Mouse (Mus musculus) right cerebral cortex, adult 2 months (tissue): Measurements from ENCODE around the gene Srebf2.
"Not testable (repeated sequence)": the region's sequence is repeated elsewhere in the genome, so short reads cannot be mapped to it uniquely, and the experiment has no call there.

ENCODE experiments used
- DNase-seq, 2 experiments: peaks; one replicate each; pipeline ENCODE4 v3.0.0; 2021 to 2022; ENCODE audit warnings: low spot score in 2 of 2

The Srebf2 gene

DNA sequence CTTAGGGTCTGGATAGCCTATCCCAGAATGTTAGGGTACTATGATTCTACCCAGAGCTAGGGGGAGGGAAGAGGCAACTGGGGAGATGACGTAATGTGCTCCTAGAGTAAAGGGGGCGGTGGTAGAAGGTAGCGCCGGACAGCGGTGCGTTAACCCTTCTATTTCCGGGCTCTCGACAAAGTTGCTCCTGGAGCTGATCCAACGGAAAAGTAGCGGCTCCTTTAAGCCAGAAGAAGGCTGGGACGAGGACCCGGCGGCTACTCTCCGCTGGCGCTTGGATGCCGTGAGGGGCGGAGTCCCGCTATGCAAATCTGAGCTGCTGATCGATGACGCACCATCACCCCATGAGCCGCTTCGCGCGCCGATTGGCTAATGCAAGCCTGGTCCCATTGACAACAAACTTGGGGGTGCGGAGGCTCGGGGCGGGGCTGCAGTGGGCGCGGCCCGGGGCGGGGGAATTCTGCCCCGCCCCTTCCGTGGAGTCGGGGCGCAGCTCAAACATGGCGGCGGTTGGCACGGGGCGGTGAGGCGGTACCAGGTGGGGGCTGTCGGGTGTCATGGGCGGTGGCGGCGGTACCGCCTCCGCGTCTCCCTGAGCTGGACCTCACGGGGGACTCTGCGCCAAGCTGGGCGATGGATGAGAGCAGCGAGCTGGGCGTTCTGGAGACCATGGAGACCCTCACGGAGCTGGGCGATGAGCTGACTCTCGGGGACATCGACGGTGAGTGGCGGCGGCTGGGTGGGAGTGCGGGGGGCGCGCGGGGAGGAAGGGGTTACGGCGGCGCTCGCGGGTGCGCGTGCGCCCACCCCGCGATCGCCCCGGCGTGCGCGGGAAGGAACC, at the start of gene Srebf2:
Gene Srebf2 (plus strand): TSS at position 412 of the 841 bp plus-strand sequence.
- DNase-seq: peak; percentile 99

DNA sequence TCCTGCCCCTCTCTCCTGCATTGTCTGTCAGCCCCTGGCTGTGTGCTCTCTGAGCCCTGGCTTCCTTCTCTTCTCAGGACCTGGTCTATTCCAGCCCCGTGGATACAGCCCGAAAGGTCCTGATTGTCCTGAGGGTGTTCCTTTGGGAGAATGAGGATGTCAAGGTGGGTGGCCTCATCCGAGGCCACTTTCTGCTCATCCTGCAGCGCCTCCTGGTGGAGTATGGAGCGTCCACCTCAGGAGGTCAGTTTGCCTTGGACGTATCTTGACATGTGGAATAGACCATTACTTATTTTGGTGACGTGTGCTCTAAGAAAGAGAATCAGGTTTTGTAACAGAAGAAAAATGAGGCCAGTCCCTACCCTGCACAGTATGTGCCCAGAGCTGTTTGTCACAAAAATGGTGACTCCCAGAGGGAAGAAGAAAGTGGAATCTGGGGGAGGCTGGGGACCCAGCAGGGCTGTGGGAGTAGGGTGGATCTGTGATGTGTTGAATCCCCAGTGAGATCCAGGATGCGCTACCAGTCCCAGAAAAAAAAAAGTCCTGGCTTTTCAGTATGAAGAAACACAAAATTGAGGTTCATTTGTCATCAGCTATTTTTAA, 39.9 kb upstream of the Srebf2 start:
- DNase-seq: peak; percentile 50 to 63

DNA sequence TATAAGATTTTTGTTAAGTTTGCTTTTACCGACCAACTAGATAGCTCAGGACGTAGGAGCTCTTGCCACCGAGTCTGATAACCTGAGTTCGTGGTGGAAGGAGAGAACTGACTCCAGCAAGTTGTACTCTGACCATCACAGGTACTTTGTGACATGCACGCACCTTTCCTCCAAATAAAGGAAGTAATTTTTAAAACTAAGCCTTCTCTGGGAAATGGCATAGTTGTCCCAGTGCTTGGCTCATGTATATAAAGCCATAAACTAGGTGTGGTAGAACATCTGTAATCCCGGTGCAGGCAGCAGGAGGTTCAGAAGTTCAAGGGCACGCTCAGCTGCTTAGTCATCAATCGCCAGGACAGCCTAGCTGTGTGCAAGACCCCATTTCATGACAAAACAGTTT, 26.4 kb upstream of the Srebf2 start:
- DNase-seq: no peak

DNA sequence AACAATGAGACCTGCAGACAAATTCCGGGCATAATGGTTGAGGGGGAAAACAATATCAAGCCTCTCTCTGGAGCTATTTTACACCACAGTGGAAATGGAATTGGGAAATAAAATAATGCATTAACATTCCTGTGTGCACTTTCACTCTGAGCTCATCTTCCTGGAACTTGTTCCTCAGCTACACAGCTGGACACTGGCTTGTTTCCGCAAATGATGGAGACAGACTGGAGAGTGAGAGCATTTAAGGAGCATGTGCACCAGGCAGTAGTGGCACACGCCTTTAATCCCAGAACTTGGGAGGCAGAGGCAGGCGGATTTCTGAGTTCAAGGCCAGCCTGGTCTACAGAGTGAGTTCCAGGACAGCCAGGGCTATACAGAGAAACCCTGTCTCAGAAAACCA, 20.3 kb upstream of the Srebf2 start:
- not testable (repeated sequence) for DNase-seq

DNA sequence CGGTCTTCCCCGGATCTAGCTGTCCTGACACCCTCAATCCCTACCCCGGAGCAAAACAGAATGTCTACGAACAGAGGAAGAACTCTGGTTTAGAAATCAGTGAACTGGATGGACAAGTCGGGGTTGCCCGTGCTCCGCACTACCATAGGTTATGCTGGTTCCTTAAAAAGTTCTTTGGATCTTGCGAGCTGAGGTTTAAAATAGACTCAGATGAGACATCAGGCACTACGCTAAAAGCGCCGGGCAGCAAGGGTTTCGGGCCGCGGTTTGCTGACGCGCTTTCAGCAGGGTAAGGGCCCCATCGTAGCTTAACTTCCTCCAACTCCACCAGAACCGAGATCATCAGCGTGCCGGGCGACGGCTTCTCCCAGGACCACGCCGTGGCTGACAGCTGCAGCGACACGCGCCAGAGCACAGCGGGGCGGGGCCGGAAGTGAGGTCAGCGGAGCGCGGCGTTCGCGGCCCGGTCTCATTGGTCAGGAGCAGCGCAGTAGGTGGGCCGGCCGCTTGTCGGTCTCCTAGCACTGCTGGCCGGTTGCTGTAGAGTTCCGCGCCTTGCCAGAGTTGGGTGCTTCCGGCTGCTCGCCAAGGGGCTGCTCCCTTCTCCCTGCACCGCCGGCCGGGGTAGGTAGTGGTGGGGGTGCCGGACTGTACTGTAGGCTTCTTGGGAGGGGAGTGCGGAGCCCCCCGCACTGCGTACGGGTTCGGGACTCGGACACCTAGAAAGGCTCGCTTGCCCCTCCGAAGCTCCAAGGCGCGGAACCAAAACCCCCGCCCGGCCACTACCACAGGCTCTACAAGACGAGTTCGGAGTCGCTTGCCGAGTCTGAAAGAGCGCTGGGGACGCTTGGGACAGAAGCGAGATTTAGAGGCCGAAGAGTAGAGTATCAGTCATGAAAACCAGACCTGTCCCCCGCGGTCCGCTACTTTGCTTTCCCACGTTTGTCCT, 19.3 kb upstream of the Srebf2 start, which contains the start of gene Ccdc134:
Gene Ccdc134 (plus strand): TSS at position 497 of the 949 bp plus-strand sequence.
- DNase-seq: peak; percentile 96 to 98

DNA sequence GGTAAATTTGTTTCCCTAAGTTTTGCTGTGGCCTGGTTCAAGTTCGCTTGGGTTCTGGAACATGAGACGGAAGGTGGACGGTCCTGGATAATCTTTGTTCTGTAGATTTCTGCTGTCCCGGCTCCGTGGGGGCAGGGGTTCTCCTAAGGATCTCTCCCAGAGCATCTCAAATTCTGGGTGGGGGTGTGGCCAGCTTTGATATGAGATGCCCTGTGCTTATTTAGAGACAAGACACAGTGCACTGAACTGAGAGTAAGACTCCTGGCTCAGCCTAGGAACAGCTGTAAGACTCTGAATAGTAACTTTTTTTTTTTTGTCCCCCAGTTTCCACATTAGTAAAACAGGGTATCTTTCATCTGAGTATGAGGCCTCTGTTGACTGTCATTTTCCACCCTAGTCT, 18.6 kb upstream of the Srebf2 start:
- DNase-seq: no peak

DNA sequence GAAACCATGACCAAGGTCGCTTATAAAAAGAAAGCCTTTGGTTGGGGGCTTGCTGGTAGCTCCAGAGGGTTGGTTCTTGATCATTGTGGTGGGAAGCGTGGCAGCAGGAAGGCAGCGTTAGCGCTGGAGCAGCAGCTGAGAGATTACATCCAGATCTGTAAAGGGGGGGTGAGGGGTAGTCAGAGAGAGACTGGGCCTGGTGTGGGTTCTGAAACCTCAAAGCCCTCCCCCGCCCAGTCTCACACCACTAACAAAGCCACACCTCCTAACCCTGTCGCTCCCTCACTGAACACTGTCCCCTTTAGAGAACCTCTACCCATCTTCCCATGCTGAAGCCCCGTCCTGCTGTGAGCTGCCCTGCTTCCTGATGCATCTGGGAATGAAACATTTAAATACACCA, 16.4 kb upstream of the Srebf2 start:
- no peak for DNase-seq

DNA sequence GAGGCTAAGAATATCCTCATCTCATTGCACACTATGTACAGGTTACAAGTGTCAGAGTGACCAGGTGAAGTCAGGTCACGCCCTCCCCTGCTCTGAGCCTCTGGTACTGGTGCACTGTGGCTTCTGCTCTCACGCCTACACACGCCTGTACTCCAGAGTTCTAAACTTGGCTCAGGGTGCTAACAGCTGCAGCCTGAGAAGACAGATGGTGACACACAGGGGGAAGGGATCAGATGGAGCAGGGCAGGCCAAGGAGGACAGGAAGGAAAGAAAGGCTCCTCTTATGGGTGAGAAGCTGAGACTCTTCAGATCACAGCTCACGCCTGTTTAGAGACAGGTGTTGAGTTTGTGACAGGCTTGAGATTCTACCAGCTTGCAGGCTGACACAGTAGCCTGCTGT, 11.6 kb upstream of the Srebf2 start:
- peak in 1 of 2 experiments; percentile 41 for DNase-seq

DNA sequence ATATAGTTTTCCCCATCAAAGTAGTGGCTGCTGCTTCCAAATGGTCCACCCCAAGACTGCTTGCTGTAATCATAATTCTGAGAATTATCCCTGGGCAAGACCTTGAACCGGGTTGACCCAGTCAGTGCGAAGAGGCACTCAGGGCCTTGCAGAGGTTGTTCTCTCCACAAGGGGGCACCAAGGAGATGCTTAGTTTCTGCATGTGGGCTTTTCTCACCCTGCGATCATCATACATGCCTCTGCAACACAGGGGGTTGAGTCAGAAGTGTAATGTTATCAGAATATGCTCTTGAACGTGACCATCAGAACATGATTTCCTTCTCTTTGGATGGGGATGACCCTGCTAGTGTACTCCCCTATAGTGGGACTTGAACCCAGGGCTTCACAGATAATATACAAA, 8.4 kb upstream of the Srebf2 start:
- peak; percentile 67 to 75 for DNase-seq

DNA sequence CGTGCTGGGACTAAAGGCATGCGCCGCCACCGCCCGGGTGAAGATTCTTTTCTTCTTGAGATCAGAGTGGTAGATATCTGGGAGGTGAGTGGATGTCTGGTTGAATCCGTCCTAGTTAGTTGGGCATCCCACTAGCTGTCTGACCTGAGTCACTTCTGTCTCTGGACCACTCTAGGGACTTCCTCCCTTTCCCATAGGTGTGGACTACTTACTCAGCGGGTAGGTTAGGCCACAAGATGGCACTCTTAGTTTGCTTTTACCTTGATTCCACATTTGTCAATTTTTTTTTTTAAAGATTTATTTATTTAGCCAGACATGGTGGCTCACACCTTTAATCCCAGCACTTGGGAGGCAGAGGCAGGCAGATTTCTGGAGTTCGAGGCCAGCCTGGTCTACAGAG, 7.8 kb upstream of the Srebf2 start:
- no peak for DNase-seq

DNA sequence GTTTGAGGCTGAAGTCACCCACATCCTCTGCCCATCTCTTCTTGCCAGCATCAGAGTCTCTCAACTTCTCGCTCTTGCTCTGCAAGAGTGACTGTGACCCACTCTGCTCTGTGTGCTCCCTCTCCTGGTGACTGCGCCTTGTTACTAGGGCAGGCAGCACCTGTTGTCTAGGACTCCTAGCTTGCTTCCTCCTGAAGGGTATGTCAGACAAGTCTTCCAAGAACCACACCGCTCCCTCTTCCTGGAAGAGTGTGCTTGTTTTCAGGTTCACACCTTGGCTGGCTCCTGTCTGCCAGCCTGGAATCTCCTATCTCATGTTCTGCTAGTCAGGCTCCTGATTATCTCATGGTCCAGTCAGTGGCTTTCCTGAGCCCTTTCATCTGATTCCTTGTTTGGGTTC, 6.6 kb upstream of the Srebf2 start:
- no peak for DNase-seq

DNA sequence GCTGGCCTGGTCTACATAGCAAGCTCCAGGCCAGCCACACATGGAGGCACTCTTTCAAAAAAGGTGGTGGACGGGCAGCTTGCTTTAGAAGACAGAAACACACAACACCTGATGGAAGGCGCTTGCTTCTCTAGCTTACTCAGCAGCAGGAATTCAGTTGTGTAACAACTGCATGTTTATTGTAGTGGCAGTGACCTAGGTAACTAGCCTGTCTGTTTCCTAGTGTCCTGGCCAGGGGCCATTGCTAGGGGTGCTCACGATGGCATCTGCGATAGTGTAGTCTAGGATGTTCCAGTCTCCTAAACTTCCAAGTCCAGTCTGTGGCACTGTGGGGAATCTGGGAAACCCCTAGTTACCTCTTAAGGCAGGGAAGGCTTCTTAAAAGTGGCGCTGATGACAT, 2.8 kb upstream of the Srebf2 start:
- no peak for DNase-seq

DNA sequence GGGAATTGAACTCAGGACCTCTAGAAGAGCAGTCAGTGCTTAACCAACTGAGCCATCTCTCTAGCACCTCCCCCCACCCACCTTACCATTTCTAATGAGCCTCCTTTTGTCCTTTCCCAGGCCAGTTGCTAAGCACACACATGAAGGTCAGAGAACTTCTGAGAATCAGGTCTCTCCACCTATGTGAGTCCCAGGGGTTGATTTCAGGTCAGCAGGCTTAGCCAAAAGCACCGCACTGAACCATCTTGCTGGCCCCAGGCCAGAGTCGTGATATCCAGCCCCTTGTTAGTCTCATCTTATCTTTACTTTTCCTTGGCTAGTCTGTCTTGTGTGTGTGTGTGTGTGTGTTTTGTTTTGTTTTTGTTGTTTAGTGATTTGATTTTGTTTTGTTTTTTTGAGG, 1.6 kb upstream of the Srebf2 start:
- DNase-seq: no peak

DNA sequence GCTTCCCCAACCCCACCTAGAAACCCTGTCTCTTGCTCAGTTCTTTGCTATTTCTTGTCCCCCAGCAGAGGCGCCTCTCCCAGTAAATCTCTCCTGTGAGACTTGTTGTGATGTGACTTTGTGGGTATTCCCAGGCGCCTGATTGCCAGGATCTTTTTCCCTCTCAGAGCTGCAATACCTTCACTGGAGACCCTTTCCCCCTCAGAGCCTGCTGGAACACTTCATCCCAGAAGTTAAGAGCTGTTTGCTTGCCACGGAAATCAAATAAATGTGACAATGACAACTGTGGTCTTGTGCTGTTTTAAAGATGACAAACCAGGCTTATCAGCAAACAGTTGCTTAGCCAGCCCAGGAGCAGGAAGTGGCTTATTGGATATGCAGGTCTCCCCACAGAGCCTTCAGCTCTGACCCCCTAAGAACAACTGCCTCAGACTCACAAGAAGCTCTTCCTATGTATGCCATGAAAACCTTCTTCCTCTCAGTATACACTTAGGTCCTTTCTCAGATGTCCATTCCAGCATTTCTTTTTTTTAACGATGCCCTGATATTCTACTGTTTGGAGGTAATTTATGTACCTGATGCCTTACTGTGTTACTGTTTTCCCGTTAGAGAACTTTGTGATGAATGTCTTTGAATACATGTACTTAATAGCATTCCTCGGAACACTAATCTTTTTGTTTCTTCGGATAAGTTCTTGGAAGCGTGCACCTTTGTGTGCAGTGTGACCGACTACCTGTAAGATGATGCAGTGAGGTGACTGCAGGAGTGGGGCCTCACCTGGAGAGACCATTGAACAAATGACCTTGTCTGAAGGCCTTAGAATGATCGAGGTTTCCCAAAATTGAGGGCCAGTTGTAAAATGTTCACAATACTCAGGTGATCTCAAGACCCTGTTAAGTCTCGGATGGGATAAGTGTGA, 871 bp upstream of the Srebf2 start:
- no peak for DNase-seq

DNA sequence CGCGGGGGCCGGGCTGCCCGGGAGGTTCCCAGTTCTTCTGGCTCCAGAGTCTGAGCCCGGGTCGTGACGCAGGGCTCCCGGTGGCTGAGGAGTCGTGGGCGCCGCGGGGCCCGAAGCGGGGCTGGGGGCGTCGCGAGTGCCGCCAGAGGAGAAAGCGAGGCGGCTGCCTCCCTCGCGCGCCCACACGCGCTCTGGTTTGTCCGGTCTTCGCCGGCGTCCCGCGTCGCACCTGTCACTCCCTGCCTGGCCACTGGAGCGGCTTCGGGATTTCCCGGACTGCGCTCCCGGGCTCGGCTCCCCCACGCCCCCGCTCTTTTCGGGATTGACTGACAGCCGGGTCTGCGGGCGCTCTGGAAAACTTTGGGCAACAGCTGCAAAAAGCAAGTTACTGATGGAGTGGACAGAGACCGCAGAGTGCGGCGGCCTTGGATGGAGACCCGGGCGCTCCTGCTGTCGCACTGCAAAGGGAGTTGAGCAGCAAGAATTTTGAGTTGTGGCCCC, 680 bp downstream of the Srebf2 start:
- peak; percentile 69 to 70 for DNase-seq

DNA sequence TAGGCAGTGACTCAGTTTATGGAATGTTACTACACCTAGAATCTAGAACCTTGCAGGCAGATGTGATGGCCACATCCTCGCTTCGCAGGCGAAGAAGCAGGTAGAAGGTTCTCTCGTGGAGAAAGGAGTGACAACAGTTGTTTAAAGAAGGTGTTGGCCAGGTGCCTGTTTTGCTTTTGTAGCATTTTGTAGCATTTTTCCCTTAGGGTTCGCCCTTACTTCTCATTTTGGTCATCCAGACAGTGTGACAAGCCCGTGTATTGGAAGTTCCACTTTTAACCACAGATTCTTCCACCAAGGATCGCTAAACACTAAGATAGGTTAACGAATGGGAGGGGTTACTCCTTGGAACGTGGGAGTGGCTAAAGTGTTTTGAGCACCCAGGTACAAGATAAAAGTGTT, 1.5 kb downstream of the Srebf2 start:
- DNase-seq: peak in 1 of 2 experiments; percentile 22

DNA sequence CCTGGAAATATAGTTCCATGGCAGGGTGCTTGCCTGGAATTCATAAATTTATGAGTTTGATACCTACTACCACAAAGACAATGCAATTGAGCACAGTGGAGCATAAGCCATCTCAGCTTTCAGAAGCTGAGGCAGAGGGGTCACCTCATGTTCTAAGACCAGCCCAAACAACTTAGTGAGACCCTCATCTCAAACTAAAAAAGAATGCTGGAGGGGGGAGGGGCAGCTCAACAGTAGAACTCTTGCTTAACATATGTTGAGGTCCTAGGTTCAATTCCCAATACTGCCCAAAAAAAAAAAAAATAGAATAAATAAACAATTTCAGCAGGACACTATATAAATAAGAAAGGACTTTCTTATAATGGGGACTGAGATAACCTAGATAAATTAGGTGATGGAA, 3.1 kb downstream of the Srebf2 start:
- DNase-seq: no peak

DNA sequence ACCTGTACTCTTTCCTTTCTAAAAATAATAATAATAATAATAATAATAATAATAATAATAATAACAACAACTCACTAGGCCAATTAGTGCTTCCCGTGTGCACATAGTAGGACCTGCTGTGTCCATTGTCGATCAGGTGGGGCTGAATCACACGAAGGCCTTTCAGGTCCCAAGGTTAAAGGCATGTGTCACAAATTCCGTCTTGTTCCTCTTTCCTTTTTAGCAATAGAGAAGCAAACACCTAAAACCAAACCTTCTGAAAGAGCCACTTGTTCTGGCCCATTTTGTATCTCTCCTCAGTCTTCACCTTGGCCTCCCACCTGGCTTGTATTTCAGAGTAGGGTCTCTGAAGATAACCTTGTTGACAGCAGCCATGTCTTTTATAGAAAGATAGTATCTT, 4.2 kb downstream of the Srebf2 start:
- DNase-seq: no peak

DNA sequence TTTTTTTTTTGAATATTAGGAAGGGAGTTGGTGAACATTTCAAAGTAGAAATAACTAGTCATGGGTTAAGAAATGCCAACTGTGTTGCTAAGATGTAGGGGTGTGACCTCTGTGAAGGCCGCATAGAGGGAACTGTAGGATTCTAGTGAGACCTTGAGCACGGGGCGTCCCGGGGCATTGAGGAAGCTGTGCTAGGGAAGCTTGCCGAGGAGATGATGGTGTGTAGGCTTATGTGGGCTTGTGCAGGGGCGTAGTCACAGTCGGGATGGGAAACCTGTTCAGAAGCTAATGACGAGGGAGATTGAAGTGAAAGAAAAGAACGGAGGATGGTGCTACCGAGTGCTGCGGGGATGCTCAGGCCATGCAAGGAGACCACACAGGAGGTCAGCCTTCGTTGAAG, 5.0 kb downstream of the Srebf2 start:
- DNase-seq: no peak

DNA sequence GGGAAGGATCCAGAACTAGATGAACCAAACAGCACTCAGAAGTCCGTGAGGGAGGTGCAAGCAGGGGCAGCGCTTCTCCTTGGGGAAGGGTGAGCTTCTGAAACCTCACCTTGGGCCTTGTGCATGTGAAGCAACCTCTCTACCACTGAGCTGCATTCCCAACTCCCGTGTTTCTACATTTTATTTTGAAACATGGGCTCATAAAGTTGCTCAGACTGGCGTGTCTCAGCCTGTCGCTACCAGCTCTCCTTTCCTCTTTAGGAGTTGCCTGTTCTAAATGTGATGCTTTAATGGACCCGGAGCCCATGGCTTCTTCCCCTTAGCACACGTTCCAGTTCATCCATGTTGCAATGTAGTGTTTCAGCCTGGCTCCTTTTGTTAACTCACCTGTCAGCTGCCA, 5.5 kb downstream of the Srebf2 start:
- no peak for DNase-seq

DNA sequence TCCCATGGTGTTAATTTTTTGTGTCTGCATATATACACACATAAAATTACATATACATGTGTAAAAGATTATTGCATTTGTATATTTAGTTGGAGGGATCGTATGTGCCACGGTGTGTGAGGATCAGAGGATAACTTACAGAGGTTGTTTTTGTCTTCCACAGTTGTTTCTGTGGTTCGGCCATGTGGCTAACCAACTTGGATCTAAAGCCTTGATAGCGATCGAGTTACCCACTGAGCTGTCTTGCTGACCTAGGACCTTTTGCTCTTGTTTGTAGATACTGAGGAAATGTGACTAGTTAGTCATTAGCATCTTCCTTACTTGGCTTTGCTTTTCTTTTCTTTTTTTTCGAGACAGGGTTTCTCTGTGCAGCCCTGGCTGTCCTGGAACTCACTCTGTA, 9.3 kb downstream of the Srebf2 start:
- DNase-seq: no peak
